Mouse (Mus musculus) bone marrow macrophage, adult 2 months (primary cell): Measurements from ENCODE around the gene Fastkd5.

Experiments
- CTCF ChIP-seq: IDR thresholded peaks from 2 replicates; pipeline ENCODE4 v1.5.1; 2012; ENCODE audit warnings: low read depth, mild to moderate bottlenecking, low read length, moderate library complexity
- POLR2A ChIP-seq: IDR thresholded peaks from 2 replicates; pipeline ENCODE4 v1.6.1; 2012; ENCODE audit warnings: mild to moderate bottlenecking, low read depth, low read length, borderline replicate concordance

DNA sequence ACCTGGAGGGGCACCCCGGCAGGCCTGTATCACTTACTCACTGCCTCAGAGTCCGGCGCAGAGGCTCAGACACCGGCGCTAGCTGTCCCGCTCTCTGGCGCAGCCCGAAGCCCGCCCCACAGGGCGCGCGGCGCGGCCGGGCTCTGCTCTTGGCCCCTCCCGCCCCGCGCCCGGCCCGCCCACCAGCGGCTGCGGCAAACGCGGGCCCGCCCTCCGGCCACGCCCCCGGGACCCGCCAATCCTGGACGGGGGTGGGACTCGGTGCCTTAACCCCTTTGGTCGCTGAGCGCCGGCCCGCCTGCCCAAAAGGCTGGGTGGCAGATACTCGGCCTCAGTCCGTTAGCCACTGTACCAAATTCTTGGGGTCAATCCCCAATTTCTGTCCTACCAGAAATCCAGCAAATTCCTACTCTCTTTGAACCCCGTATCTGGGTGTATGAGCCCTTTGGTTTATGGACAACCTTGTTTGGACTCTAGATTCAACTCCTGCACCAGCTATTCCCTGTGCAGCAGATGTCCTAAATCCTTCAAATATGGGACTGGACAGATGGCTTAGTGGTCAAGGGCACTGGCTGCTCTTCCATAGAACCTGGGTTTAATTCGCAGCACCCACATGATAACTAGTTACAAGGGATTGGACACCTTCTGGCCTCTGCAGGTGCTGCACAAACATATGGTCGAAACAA is 13.0 kb upstream of the Fastkd5 start, which contains the start of gene Lzts3:
- TF ChIP-seq CTCF (no peak), POLR2A (no peak)
